Mouse (Mus musculus): Measurements from ENCODE around the gene Lingo1.

DNA sequence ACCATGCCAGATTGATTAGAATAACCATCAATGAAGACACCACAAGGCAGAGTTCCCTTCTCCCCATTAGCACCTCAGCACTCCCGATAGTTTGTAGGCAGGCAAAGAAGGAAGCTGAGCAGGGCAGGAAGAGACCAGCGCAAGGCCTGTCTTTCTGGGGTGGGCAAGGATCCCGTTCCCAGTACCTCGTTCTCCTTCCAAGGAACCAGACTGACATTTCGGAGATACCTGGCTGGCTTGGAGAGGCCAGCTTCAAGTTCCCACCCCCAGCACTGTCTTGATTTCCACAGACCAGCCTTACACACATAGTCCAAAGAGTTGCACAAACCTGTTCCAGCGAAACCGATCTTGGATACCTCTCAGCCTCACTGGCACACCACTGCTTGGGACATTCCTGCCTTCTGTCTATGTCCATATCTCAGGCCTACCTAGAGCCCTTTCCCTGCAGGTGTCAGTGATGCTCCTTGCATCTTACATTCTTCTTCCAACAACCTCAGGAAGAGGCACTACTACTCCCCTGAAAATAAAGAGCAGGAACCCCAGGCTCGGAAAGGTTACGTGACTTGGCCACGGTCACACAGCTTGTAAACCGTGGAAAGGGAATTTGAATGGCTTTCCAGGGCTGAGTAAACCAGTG lies 159.4 kb downstream of the Lingo1 start:
- no peak for TF ChIP-seq CTCF (conservative IDR thresholded peaks at IDR 0.05; ENCODE audit: low read length)
- TF ChIP-seq POU5F1 (IDR thresholded peaks at IDR 0.05; ENCODE audit: borderline replicate concordance, low read length): no peak
- no peak for TF ChIP-seq NANOG (IDR thresholded peaks at IDR 0.05; ENCODE audit: borderline replicate concordance, low read length)

All from E14TG2a.4 (cell line).